Mouse (Mus musculus) gastrocnemius, postnatal 14 days (tissue): ENCODE results near the gene Ptrh2. TPM values are rescaled to one million over a fixed set of nuclear protein-coding genes. Genes with fewer than 3 reads are reported as not detected.

Experiments
- DNase-seq: peaks from one replicate; pipeline ENCODE4 v3.0.0; 2021; ENCODE audit warnings: mixed read lengths
- intact Hi-C: fragments of 180-260 bp; cut with DNase I; formaldehyde crosslinking; loops from one replicate; pipeline ENCODE4 v1.15.1; 2025; ENCODE audit warnings: low total_unique reads
- total RNA-seq, 2 experiments: library from RNA; stranded (reverse); gene quantifications; 2 replicates each; pipeline ENCODE4 v1.2.3; 2021

The Ptrh2 gene
- total RNA-seq, 2 experiments from 2014 or later: 6.5 to 6.8 TPM

GRCm38 (mm10) chr11:86664406-86664805 lies 19.4 kb upstream of the Ptrh2 start:
- intact Hi-C loops: no loop called here
- no peak for DNase-seq

- intact Hi-C loops: no loop called here
- DNase-seq: no peak
These were observed 16.2 kb upstream of the Ptrh2 start for GRCm38 (mm10) chr11:86667553-86667952.

- intact Hi-C loops: no loop called here
These were observed 15.6 kb upstream of the Ptrh2 start for GRCm38 (mm10) chr11:86668169-86668568.

GRCm38 (mm10) chr11:86671041-86671675 lies 12.6 kb upstream of the Ptrh2 start:
- no peak for DNase-seq
- intact Hi-C loops: no loop called here

More at GRCm38 (mm10) chr11:86668169-86668568, 15.6 kb upstream of the Ptrh2 start:
- DNase-seq: no peak

- no peak for DNase-seq
- intact Hi-C loops: no loop called here
These were observed 11.0 kb upstream of the Ptrh2 start for GRCm38 (mm10) chr11:86672772-86673171.

- no peak for DNase-seq
- intact Hi-C loops: no loop called here
These were observed 8.3 kb upstream of the Ptrh2 start for GRCm38 (mm10) chr11:86675520-86675919.

- intact Hi-C loops: no loop called here
- no peak for DNase-seq
These were observed 4.8 kb upstream of the Ptrh2 start for GRCm38 (mm10) chr11:86678957-86679356.

- intact Hi-C loops: no loop called here
- DNase-seq: no peak
These were observed 3.1 kb upstream of the Ptrh2 start for GRCm38 (mm10) chr11:86680729-86681128.

- intact Hi-C loops: no loop called here
- DNase-seq: no peak
These were observed 2.4 kb upstream of the Ptrh2 start for GRCm38 (mm10) chr11:86681423-86681822.

GRCm38 (mm10) chr11:86682861-86683260 lies 924 bp upstream of the Ptrh2 start:
- intact Hi-C loops: no loop called here
- no peak for DNase-seq

GRCm38 (mm10) chr11:86684126-86685012 lies 584 bp downstream of the Ptrh2 start:
- DNase-seq: no peak
- intact Hi-C loops: no loop called here

GRCm38 (mm10) chr11:86685366-86685765 lies 1.6 kb downstream of the Ptrh2 start:
- intact Hi-C loops: no loop called here
- no peak for DNase-seq

GRCm38 (mm10) chr11:86690383-86690782 lies 6.6 kb downstream of the Ptrh2 start:
- intact Hi-C loops: no loop called here
- no peak for DNase-seq

- DNase-seq: no peak
- intact Hi-C loops: no loop called here
These were observed 7.7 kb downstream of the Ptrh2 start for GRCm38 (mm10) chr11:86691482-86691881.

- intact Hi-C loops: no loop called here
- no peak for DNase-seq
These were observed 8.2 kb downstream of the Ptrh2 start for GRCm38 (mm10) chr11:86691956-86692355.

- no peak for DNase-seq
- intact Hi-C loops: no loop called here
These were observed 8.8 kb downstream of the Ptrh2 start for GRCm38 (mm10) chr11:86692546-86692945.

GRCm38 (mm10) chr11:86695461-86695860 lies 11.7 kb downstream of the Ptrh2 start:
- intact Hi-C loops: no loop called here
- DNase-seq: no peak

GRCm38 (mm10) chr11:86701151-86701550 lies 17.4 kb downstream of the Ptrh2 start:
- intact Hi-C loops: no loop called here

GRCm38 (mm10) chr11:86714606-86715005 lies 30.8 kb downstream of the Ptrh2 start:
- DNase-seq: no peak
- intact Hi-C loops: no loop called here

More at GRCm38 (mm10) chr11:86701151-86701550, 17.4 kb downstream of the Ptrh2 start:
- DNase-seq: no peak

GRCm38 (mm10) chr11:86717306-86718065 lies 33.7 kb downstream of the Ptrh2 start:
- intact Hi-C loops: no loop called here
- no peak for DNase-seq
